Mouse (Mus musculus) gastrocnemius, postnatal 25 days (tissue): ENCODE measurements around the gene Olfr993. TPM values are rescaled to one million over a fixed set of nuclear protein-coding genes. Genes with fewer than 3 reads are reported as not detected.

Experiments used
- DNase-seq: peaks from one replicate; pipeline ENCODE4 v3.0.0; 2022
- long read RNA-seq, 2 experiments: library from polyadenylated mRNA; stranded (forward); transcript quantifications; one replicate each; pipeline ENCODE4 v2.0.0; 2021
- total RNA-seq, 2 experiments: library from RNA; stranded (reverse); gene quantifications; 1 replicate in 1 of 2; 2 replicates in 1 of 2; pipeline ENCODE4 v1.2.3; 2021

Gene Olfr993
- not detected for total RNA-seq
- long read RNA-seq, experiment 1, result 0 reads
- long read RNA-seq, experiment 2, result 0 reads

- DNase-seq, result no peak
Observed at GRCm38 (mm10) chr2:85414777-85415176, at the start of gene Olfr993. Gene Olfr993, minus strand, starts transcription at chr2:85414877.

- DNase-seq, result no peak
Observed at GRCm38 (mm10) chr2:85443539-85443938, 28.9 kb upstream of the Olfr993 start, which contains the start of gene Olfr995. Gene Olfr995, minus strand, starts transcription at chr2:85443639.

GRCm38 (mm10) chr2:85442546-85442945, 27.9 kb upstream of the Olfr993 start:
- no peak for DNase-seq

- DNase-seq, result no peak
Observed at GRCm38 (mm10) chr2:85436351-85436750, 21.7 kb upstream of the Olfr993 start, which contains the start of gene Olfr994. Gene Olfr994, minus strand, starts transcription at chr2:85436451.

GRCm38 (mm10) chr2:85425893-85426292, 11.2 kb upstream of the Olfr993 start:
- DNase-seq, result no peak

GRCm38 (mm10) chr2:85409369-85409768, 5.3 kb downstream of the Olfr993 start, which contains the start of gene Olfr992:
Gene Olfr992, minus strand, starts transcription at chr2:85409469.
- no peak for DNase-seq

Other genes with a start within 250 kb of the Olfr993 start
- 1 to 10 TPM in 1 of 2 experiments, under 1 TPM in 1; 0.59 to 1.8 TPM for gene Lrrc55, start 217.7 kb downstream of the Olfr993 start, total RNA-seq
- not detected for gene Olfr987, start 75.6 kb downstream of the Olfr993 start, total RNA-seq
- not detected for gene Olfr988, start 51.6 kb downstream of the Olfr993 start, total RNA-seq
- not detected for gene Olfr992, start 5.4 kb downstream of the Olfr993 start, total RNA-seq
- gene Olfr994, start 21.6 kb upstream of the Olfr993 start, total RNA-seq, result not detected
- gene Olfr995, start 28.8 kb upstream of the Olfr993 start, total RNA-seq, result not detected
- gene 4833423E24Rik, start 104.1 kb upstream of the Olfr993 start, total RNA-seq, result not detected
- gene Olfr996, start 164.3 kb upstream of the Olfr993 start, total RNA-seq, result not detected
- not detected for gene Olfr998, start 174.1 kb upstream of the Olfr993 start, total RNA-seq
- gene Olfr1000, start 197.0 kb upstream of the Olfr993 start, total RNA-seq, result not detected
- gene Olfr1002, start 235.8 kb upstream of the Olfr993 start, total RNA-seq, result not detected
- gene Olfr154, start 249.6 kb upstream of the Olfr993 start, total RNA-seq, result not detected